Mouse (Mus musculus) embryo, embryonic 11 days (tissue): ENCODE data around the gene Fosl1.

ENCODE experiments used
- DNase-seq: peaks from one replicate; pipeline ENCODE4 v3.0.0-alpha.2; 2015

Gene Fosl1

GRCm38 (mm10) chr19:5424782-5425741 is 22.3 kb upstream of the Fosl1 start, which contains the start of the genes Drap1 and AI837181:
Gene Drap1, minus strand, starts transcription at chr19:5424979.
Gene AI837181, plus strand, starts transcription at chr19:5425144.
- DNase-seq: peak; percentile 99

DNA sequence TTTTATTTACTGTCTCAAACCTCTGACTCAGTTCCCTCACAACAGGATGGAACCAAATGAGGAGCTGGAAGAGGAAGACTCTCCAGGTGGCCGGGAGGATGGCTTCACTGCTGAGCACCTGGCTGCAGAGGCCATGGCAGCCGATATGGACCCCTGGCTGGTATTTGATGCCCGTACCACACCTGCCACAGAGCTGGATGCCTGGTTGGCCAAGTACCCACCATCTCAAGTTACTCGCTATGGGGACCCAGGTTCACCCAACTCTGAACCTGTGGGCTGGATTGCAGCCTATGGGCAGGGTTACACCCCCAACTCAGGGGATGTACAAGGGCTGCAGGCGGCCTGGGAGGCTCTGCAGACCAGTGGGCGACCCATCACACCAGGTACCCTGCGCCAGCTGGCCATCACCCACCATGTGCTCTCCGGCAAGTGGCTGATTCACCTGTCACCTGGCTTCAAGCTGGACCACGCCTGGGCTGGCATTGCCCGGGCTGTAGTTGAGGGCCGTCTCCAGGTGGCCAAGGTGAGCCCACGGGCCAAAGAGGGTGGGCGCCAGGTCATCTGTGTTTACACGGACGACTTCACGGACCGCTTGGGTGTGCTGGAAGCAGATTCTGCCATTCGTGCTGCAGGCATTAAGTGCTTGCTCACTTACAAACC is 21.3 kb upstream of the Fosl1 start:
- no peak for DNase-seq

DNA sequence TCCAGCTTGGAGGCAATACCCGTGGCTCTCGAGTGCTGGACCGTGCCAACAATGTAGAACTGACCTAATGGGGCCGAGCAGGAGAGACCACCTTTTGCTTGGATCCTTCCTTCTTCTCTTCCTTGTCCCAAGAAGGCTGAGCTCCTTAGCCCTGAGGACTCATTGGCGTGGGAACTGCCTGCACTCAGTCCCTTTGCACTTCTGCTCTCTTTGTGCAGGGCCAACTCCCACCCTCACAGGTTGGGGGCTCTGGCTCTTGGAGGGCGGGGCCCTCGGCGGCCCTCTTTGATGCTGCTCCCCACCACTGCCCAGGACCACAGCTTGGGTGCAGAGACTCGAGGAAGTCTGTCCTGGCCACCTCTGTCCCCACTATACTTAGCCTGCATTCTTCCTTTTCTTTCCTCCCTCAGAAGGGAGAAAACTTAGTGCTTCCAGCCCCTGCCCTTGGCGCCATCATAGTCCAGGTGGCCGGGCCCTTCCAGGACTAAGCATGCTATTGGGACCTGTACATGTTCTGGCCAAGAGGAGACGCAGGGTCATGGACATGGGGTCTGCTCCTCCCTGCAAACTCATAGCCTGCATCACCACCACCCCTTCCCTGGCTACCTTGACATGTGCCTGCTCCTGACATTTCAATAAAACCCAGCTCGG is 20.6 kb upstream of the Fosl1 start:
- no peak for DNase-seq

DNA sequence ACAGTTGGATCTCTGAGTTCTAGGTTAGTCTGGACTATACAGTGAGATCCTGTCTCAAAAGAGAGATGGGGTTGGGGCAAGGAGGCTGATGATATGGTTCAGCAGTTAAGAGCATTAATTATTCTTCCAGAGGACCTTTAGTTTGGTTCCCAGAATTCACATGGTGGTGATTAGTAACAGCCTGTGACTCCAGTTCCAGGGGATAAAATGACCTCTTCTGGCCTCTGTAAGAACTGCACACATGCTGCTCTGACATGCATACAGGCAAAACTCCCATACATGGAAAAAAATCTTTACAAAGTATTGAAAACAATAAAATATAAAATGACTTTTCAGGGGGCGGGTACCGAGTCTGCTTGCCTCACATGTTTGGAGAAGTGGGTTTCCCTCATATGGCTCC is 19.3 kb upstream of the Fosl1 start:
- peak; percentile 50 for DNase-seq

DNA sequence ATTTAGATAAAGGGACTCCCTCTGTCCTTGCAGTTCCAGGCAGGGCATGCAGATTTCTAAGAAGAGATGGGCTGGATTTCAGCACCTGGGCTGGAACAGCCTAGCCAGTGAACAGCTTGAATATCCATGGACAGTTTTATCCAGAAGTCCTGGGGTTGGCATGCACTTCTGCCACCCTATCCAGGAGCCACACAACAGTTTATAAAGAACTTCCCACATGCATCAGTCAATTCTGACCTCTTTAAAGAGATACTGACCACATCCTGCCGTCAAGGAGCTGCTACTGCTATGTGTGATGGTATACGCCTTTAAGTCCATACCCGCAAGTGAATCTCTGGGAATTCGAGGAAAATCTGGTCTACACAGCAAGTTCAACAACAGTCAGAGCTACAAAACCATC is 18.1 kb upstream of the Fosl1 start:
- DNase-seq: no peak

DNA sequence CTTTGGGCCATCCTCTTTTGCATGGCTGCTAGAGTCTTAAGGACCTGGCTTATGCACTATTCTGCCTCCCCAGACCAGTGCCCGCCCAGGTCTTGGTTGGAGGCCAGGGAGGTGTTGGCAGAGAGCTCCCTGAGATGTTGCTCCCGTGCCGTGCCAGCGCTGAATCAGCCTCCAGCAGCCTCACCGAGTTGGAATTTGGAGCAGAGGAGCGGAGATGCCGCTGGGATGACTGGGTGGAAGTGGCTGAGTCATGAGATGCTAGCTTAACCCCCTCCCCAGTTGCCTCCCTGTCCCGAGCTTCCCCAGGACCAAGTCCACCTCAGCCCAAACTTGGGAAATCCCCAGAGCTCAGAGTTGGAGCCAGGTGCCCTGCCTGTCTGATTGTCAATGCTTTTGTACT is 17.5 kb upstream of the Fosl1 start:
- no peak for DNase-seq

GRCm38 (mm10) chr19:5430408-5430807 is 16.9 kb upstream of the Fosl1 start:
- DNase-seq: no peak

DNA sequence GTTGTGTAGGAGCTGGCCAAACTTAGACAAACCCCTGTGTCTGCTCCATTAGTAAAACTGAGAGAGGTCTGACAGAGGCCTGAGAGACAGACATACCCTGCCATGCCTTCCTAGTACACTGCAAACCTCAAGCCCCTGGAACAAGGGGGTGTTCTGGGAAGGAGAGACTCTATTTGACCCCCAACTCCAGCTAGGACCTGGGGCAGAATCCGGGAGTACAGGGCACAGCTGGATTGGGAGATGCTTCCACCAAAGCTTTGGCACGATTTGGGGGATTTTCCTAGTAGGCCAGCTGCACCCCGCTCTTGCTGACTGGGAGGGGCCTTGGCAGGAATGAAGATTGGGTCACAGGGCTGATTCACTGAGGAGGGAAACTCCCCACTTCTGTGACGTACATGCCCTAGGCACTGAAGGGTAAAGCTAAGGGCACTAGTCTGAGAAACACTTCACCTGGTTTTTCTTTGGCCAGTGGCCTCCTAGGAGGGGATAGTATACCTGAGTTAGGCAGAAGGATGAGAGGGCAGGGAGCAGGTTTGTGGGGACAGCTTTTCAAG is 15.4 kb upstream of the Fosl1 start:
- DNase-seq: no peak

DNA sequence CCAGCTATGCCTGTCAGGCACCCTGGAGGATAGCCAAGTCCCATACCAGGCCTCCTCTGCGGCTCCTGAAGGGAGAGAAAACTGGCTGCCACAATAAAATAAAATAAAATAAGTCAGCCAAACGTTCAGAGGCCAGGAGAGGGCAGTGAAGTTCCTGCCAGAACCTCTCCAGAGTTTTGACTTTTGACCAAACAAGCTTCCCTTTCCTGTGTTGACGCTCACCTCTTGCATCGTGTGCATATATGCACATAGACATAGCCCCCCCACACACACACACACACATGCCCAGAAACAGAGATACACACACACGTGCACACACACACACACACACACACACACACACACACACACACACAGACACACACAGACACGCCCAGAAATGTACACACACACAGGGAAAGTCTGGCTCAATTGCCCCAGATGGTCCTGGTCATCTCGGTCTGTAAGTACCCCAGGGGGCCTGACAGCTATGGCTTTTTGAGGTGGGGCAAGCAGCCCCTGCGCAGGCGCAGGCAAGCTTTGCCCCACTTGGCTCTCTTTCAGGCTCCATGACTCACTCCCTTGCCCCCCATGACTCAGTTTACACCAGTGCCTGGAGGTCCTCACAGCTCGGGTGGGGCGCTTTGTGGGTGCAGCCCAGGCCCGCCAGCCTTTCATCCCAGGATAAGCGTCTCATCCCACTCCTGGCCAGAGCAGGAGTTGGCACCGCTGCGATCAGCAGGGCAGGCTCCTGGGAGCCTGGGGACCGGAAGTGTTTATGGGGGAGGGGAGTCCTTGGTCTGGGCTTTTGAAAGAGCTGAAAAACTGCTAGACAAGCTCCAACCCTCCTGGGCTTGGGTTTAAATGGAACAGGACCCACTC is 14.1 kb upstream of the Fosl1 start:
- DNase-seq: peak; percentile 66

DNA sequence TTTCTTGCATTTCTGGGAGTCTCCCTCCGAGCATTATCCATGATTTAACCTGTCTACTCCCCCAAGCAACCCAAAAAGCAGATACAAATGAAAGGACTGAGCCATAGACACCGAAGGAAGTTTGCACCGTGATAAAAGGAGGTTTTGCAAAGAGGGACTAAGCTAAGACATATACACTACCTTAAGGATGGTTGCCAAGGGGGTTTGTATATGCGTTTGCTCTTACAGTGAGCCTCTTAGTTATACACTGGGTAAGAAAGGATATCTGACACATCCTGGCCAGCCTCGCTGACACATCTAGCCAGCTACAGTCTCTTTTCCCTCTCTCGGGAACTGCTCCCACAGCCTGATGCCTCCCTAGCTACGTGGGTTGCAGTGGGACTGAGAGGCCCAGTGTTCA is 13.4 kb upstream of the Fosl1 start:
- no peak for DNase-seq

DNA sequence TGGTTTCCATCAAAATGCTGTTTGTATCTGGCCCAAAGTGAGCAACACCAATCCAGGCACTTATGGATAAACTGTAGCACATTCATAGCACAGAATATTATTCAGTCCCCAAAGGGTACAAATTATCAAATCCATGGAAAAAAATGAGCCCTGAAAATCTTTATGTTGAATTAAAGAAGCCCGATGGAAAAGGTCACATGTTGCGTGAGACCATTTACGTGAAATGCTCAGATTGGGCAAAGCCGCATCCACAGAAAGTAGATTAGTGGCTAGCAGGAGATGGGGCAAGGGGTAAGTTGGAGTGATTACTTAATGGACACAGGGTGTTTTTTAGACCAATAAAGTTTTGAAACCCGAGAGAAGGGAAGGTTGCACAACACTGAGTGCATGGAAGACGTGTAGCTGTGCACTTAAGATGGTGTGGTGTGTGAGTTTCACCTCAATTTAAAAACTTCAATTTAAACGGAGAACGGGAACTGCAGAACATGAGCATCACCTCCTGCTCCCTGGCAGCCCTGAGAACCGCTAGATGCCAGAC is 2.9 kb upstream of the Fosl1 start:
- DNase-seq: no peak

DNA sequence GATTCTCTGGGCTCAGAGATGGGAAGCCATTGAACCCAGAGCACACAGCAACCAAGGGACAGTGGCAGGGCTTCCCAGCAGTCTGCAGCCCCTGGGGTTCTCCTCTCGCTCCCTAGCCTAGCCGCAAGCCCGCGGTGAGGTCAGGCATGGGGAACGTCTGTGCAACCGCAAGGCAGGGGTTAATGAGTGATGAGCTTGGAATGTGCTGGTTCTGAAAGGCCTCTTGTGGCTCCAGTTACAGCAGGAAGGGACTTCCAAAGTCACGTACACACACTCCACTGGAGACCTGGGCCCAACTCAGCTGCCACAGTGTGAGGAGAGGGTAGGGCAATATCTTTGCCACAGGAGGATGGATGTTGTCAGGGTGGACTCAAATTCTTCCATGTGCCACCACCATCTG is 2.4 kb upstream of the Fosl1 start:
- no peak for DNase-seq

DNA sequence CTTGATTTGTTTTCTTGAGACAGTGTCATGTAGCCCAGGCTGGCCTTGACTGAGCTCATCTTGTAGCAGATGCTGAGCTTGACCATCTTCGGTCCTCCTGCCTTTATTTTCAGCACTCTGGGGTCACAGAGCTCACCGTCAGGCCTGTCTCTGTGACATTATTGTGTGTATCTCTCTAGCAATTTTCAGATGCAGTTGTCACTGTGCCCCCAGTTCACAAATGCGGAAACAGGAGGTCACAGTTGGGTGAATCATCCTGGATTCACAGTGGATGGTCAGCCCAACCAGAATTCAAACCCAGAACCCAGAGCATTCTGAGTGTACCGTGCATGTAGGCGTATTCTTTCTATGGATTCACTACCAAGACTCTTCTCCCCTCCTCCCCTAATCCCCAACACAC is 1.6 kb upstream of the Fosl1 start:
- no peak for DNase-seq

GRCm38 (mm10) chr19:5448354-5449150 is 1.2 kb downstream of the Fosl1 start:
- peak; percentile 37 for DNase-seq

DNA sequence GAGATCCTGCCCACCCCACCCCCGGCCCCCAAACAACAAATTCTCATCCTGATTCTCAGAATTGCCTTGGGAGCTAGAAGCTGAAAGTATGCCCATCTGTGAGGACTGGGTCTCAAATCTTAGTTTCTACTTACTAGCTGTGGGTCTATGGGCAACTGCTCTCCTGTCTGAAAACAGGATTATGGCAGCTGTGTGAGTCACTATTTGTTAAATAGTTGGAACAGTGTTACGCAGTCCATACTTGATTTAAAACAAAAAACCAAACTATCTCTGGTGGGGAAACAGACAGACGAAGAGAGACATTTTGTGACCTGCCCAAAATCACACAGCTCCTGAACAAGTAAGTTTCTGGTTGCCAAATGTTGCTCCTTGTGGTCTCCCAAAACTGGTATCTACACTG is 2.3 kb downstream of the Fosl1 start:
- DNase-seq: no peak

- DNase-seq: no peak
These were observed 4.4 kb downstream of the Fosl1 start for GRCm38 (mm10) chr19:5451766-5452165.

- no peak for DNase-seq
These were observed 7.7 kb downstream of the Fosl1 start for GRCm38 (mm10) chr19:5455037-5455436.

- no peak for DNase-seq
These were observed 8.2 kb downstream of the Fosl1 start for GRCm38 (mm10) chr19:5455568-5455967.

DNA sequence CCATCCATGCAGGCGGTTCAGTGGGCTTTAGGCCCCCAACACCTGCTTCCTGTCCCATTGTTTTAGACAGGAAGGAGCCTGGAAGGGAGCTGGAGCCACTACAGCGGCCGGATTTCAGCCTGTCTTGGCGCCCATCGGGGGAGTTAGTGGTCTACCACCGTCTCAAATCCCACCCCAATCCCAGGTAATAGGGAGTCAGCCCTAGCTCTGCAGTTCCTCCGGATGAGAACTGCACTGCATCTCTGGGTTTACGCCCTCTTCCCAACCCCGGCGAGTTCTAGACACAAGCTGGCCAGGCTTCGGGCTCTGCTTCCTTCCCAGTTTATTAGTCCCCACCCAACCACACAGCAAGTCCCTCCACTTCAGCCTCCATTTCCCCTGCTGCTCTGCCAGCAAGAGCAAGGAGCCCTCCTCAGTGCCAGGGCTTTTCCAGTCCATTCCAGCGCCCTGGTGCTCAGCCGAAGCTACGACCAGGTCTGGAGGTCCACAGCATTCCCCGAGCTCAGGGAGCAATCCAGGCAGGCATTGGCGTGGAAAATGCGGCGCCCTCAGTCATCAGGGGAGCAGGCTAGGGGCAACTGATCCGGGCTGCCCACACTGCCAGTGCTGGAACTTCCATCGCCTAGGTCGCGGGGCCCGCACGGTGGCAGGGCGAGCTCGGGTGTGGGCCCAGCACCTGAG is 9.0 kb downstream of the Fosl1 start:
- DNase-seq: peak; percentile 50

GRCm38 (mm10) chr19:5456922-5457745 is 9.8 kb downstream of the Fosl1 start:
- DNase-seq: peak; percentile 97
